ENCODE assay signal across 12 mouse cellular contexts in genomic region chr10:61866045-61866580, GRCm38 (mm10).
DNase-seq lines count a peak whose midpoint lies in the region; ATAC-seq and TF ChIP-seq lines count a peak whose summit lies in the region.
"Had no signal": no experiment of that assay in that cellular context is flagged by ENCODE, and none has a peak within 500 bp of the region (broad histone marks: within the 10 kb centered on the region; RNA-seq: fewer than 3 reads in every experiment).

No protein-coding gene starts in this region.

- TF ChIP-seq POLR2A in kidney, adult 2 months (IDR thresholded peaks at IDR 0.05; ENCODE audit: low read depth, low read length) = no peak

- peak overlapping the region; percentile 36 for H3K4me2 ChIP-seq in kidney, embryonic 15.5 days
- H3K4me2 ChIP-seq in midbrain, embryonic 16.5 days (ENCODE audit: low read length) = no peak overlapping the region
- H3K4me2 ChIP-seq in midbrain, embryonic 13.5 days (replicated peaks) = no peak overlapping the region

- H3K27me3 ChIP-seq in kidney, embryonic 15.5 days = no peaks in the 10 kb centered on the region
- H3K27me3 ChIP-seq in kidney, adult 2 months (replicated peaks; ENCODE audit: control insufficient read depth, insufficient read depth, low read length) = no peaks in the 10 kb centered on the region
- no peaks in the 10 kb centered on the region for H3K27me3 ChIP-seq in limb, embryonic 10.5 days (ENCODE audit: low read depth, poor library complexity, severe bottlenecking)
- H3K27me3 ChIP-seq in midbrain, embryonic 16.5 days (ENCODE audit: control insufficient read depth, insufficient read depth, low read depth, low read length) = no peaks in the 10 kb centered on the region
- H3K27me3 ChIP-seq in midbrain, embryonic 13.5 days = no peaks in the 10 kb centered on the region

- no peak overlapping the region for H3K9ac ChIP-seq in kidney, embryonic 15.5 days
- no peak overlapping the region for H3K9ac ChIP-seq in midbrain, embryonic 16.5 days (ENCODE audit: low read depth, low read length)
- no peak overlapping the region for H3K9ac ChIP-seq in midbrain, embryonic 13.5 days (replicated peaks)

- peak; percentile 80 for ATAC-seq in kidney, embryonic 15.5 days (replicated peaks; ENCODE audit: low FRiP score)
- no peak for ATAC-seq in cerebellum, adult (ENCODE audit: insufficient number of reproducible peaks, low FRiP score, low TSS enrichment)
- ATAC-seq in midbrain, embryonic 16.5 days = no peak
- ATAC-seq in midbrain, embryonic 13.5 days = no peak
- ATAC-seq: forebrain, embryonic 14.5 days had no signal

- H3K36me3 ChIP-seq in kidney, embryonic 15.5 days = peaks cover 25% of the 10 kb centered on the region; the same call in 1 of the 2 replicates
- H3K36me3 ChIP-seq in kidney, adult 2 months (ENCODE audit: control insufficient read depth, insufficient read depth, low read length) = no peaks in the 10 kb centered on the region
- peaks cover 21% of the 10 kb centered on the region for H3K36me3 ChIP-seq in limb, embryonic 10.5 days
- H3K36me3 ChIP-seq in midbrain, embryonic 16.5 days (ENCODE audit: control insufficient read depth, insufficient read depth, low read length) = no peaks in the 10 kb centered on the region
- H3K36me3 ChIP-seq in midbrain, embryonic 13.5 days = no peaks in the 10 kb centered on the region

- peak overlapping the region; percentile 71 for H3K27ac ChIP-seq in kidney, embryonic 15.5 days
- no peak overlapping the region for H3K27ac ChIP-seq in kidney, adult 2 months (ENCODE audit: insufficient read depth, low read depth, low read length)
- H3K27ac ChIP-seq in limb, embryonic 10.5 days = peak overlapping the region; percentile 50
- no peak overlapping the region for H3K27ac ChIP-seq in midbrain, embryonic 16.5 days (ENCODE audit: low read length)
- no peak overlapping the region for H3K27ac ChIP-seq in midbrain, embryonic 13.5 days

- H3K4me3 ChIP-seq in kidney, embryonic 15.5 days (replicated peaks) = no peak overlapping the region
- no peak overlapping the region for H3K4me3 ChIP-seq in kidney, adult 2 months (ENCODE audit: insufficient read depth, low read depth, low read length)
- H3K4me3 ChIP-seq in limb, embryonic 10.5 days = no peak overlapping the region
- H3K4me3 ChIP-seq in midbrain, embryonic 16.5 days (ENCODE audit: low read depth, low read length) = no peak overlapping the region
- no peak overlapping the region for H3K4me3 ChIP-seq in midbrain, embryonic 13.5 days (replicated peaks)

- no peak for DNase-seq in kidney, adult 2 months
- DNase-seq in MN1 (ENCODE audit: low spot score) = peak; percentile 20
- DNase-seq in adrenal gland, adult 8-10 months = peak; percentile 49
- DNase-seq in limb, embryonic 10.5 days (ENCODE audit: low spot score) = no peak
- DNase-seq: heart, postnatal 36 days; kidney, adult 8-10 months; right cerebral cortex, adult 18-20 months had no signal

- WGBS in kidney, embryonic 15.5 days = 27% methylated on average over 11 of the region's 11 CpGs
- 38% methylated on average over 11 of the region's 11 CpGs for WGBS in kidney, adult 2 months
- 71% methylated on average over 11 of the region's 11 CpGs for WGBS in limb, embryonic 10.5 days
- WGBS in midbrain, embryonic 16.5 days = 78% methylated on average over 11 of the region's 11 CpGs
- 79% methylated on average over 11 of the region's 11 CpGs for WGBS in midbrain, embryonic 13.5 days

- TF ChIP-seq CTCF in kidney, adult 2 months (conservative IDR thresholded peaks at IDR 0.05; ENCODE audit: insufficient read depth, insufficient read length, low read depth, low read length) = no peak

- peaks cover 19% of the 10 kb centered on the region for H3K4me1 ChIP-seq in kidney, embryonic 15.5 days
- H3K4me1 ChIP-seq in kidney, adult 2 months (ENCODE audit: control insufficient read depth, insufficient read depth, low read length) = no peaks in the 10 kb centered on the region
- H3K4me1 ChIP-seq in limb, embryonic 10.5 days = peaks cover 15% of the 10 kb centered on the region
- H3K4me1 ChIP-seq in midbrain, embryonic 16.5 days (ENCODE audit: control insufficient read depth, insufficient read depth, low read length) = no peaks in the 10 kb centered on the region
- H3K4me1 ChIP-seq in midbrain, embryonic 13.5 days (replicated peaks) = no peaks in the 10 kb centered on the region

- H3K9me3 ChIP-seq in kidney, embryonic 15.5 days (replicated peaks) = peaks cover 22% of the 10 kb centered on the region
- H3K9me3 ChIP-seq in limb, embryonic 10.5 days (replicated peaks) = peaks cover 13% of the 10 kb centered on the region
- peaks cover 17% of the 10 kb centered on the region for H3K9me3 ChIP-seq in midbrain, embryonic 16.5 days (replicated peaks; ENCODE audit: control insufficient read depth, low read length, poor library complexity, severe bottlenecking)
- H3K9me3 ChIP-seq in midbrain, embryonic 13.5 days = peaks cover 32% of the 10 kb centered on the region

Comparison
In these comparisons a context has a peak if more than half of its experiments do, and no peak if none do; other contexts are left out.
1. H3K27ac ChIP-seq: peak in kidney, embryonic 15.5 days (single experiment) and limb, embryonic 10.5 days (single experiment); none in kidney, adult 2 months (single experiment), midbrain, embryonic 16.5 days (single experiment) and midbrain, embryonic 13.5 days (single experiment).
2. DNase-seq: peak in MN1 (single experiment) and adrenal gland, adult 8-10 months (single experiment); none in kidney, adult 2 months (single experiment) and limb, embryonic 10.5 days (single experiment).